Mouse (Mus musculus): Measurements from ENCODE around the gene Scrn1.

DNA sequence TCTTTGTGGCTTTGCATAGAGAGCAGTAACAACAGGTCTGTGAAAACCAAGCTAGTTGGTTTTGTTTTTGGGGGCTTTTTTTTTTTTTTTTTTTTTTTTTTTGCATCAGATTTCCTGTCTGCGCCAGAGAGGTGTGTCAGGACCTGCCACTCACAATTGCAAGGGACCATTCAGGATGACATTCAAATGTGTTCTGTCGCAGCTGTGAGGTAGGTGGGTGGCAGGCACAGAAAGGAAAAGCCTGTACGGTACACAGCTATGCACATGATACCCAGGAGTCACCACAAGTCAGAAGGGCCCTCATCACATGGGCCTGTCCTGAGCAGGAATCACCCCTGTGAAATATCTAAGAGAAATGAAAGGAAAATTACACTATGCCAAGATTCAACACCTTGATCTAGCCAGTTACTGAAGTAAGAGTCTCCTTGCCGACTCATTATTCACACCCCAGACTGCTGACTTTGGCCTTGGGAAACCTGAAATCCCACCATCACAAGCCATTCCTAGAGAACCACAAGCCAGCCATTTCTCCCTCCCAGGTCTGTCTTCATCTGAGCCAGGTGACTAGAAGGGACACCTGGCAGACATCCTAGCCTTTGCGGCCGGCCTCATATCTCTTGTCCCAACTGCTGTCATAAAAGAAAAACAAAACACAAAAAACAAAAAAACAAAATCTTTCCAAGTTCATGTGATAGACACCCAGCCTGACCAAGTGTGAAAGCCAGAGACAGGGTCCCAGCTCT is 105.9 kb downstream of the Scrn1 start:
- no peak for TF ChIP-seq POLR2A (IDR thresholded peaks at IDR 0.05; ENCODE audit: extremely low read depth, insufficient read depth, low read length)
- no peak for TF ChIP-seq CTCF (IDR thresholded peaks at IDR 0.05; ENCODE audit: low read depth, low read length)

Data from liver, adult 2 months (tissue).